ENCODE assay signal across 8 mouse cellular contexts in the genomic region with DNA sequence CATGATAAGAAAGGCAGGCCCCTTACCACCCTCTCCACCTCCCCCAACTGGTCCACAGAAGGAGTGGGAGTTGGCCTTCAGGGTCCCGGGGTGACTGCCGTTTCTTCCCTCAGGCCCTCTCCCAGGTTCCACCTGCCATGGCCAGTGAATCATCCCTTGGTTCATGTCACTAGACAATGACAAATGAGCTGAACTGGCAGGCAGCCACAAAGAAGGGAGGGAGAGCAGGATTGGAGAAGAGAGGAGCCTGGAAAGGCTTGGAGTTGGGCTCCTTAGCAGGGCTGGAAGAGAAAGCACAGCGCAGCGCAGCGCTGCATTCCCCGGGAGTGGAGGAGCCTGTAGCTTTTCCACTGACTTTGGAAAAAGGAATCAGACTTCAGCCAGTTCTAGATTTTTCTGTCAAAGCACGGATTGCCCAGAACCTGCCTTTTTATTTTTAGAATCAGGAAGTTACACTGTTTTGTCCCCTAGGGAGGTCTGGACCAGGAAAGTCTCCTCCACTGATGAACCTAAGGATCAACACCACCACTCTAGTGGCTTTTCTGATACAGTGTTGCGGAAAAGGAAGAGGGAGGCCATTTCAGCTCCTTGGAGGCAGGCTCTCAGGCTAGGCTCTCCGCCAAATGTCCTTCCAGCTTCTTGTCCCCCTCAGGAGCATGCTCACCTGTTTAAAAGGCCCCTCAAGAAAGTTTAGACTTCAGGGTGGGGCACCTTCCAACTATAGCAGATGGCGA. TPM values are rescaled to one million over a fixed set of nuclear protein-coding genes. Genes with fewer than 3 reads are reported as not detected.
DNase-seq lines count a peak whose midpoint lies in the region; ATAC-seq and TF ChIP-seq lines count a peak whose summit lies in the region.

No protein-coding gene starts in this region.

- no peak overlapping the region for H3K4me2 ChIP-seq in hindbrain, postnatal 0 days (ENCODE audit: low read depth, low read length)
- peak overlapping the region; percentile 83 for H3K4me2 ChIP-seq in lung, postnatal 0 days (replicated peaks; ENCODE audit: low read depth, low read length)

- intact Hi-C loops in gastrocnemius, adult 2 months (cut with DNase I): no loop called here

- 0 out of 2 replicates have a peak, but pooled peaks have one; percentile 12 for TF ChIP-seq EP300 in lung, postnatal 0 days (IDR thresholded peaks at IDR 0.05)

- no peaks in the 10 kb centered on the region for H3K27me3 ChIP-seq in hindbrain, postnatal 0 days (ENCODE audit: insufficient read depth, low read length)
- H3K27me3 ChIP-seq in lung, postnatal 0 days (replicated peaks; ENCODE audit: insufficient read depth, low read length): no peaks in the 10 kb centered on the region

- peak; percentile 15 for DNase-seq in cerebellum, adult 11 months
- no peak for DNase-seq in cerebellum, adult 8-10 months
- DNase-seq in 3134 (ENCODE audit: extremely low read depth, insufficient read length, low spot score): peak; percentile 45
- peak; percentile 71 for DNase-seq in gastrocnemius, adult 2 months
- peak; percentile 72 for DNase-seq in hindbrain, postnatal 0 days (ENCODE audit: low spot score)
- peak; percentile 57 for DNase-seq in lung, postnatal 0 days (ENCODE audit: low spot score)
- no peak for DNase-seq in spleen, adult 18-20 months
- DNase-seq in yolk sac, embryonic 10.5 days (ENCODE audit: low spot score): no peak

- no peak for ATAC-seq in hindbrain, postnatal 0 days
- ATAC-seq in lung, postnatal 0 days: no peak

- H3K9me3 ChIP-seq in hindbrain, postnatal 0 days (ENCODE audit: low read length): no peaks in the 10 kb centered on the region
- no peaks in the 10 kb centered on the region for H3K9me3 ChIP-seq in lung, postnatal 0 days (ENCODE audit: low read length)

- no peak overlapping the region for H3K9ac ChIP-seq in hindbrain, postnatal 0 days (replicated peaks; ENCODE audit: low read length)
- no peak overlapping the region for H3K9ac ChIP-seq in lung, postnatal 0 days (replicated peaks; ENCODE audit: low read depth)

- TF ChIP-seq CTCF in gastrocnemius, adult 2 months (IDR thresholded peaks at IDR 0.05): no peak
- no peak for TF ChIP-seq CTCF in hindbrain, postnatal 0 days (IDR thresholded peaks at IDR 0.05; ENCODE audit: low read depth)
- no peak for TF ChIP-seq CTCF in lung, postnatal 0 days (IDR thresholded peaks at IDR 0.05)

- no peaks in the 10 kb centered on the region for H3K36me3 ChIP-seq in hindbrain, postnatal 0 days (ENCODE audit: insufficient read depth, low read length)
- H3K36me3 ChIP-seq in lung, postnatal 0 days (ENCODE audit: insufficient read depth, low read length): no peaks in the 10 kb centered on the region

- peak overlapping the region; percentile 92 for H3K27ac ChIP-seq in gastrocnemius, adult 2 months
- peak overlapping the region; percentile 23; the same call in 1 of the 2 replicates for H3K27ac ChIP-seq in hindbrain, postnatal 0 days
- H3K27ac ChIP-seq in lung, postnatal 0 days (ENCODE audit: low read length): peak overlapping the region; percentile 66

- H3K4me1 ChIP-seq in hindbrain, postnatal 0 days (ENCODE audit: insufficient read depth, low read length): peaks cover 26% of the 10 kb centered on the region; the same call in 1 of the 2 replicates
- H3K4me1 ChIP-seq in lung, postnatal 0 days (ENCODE audit: insufficient read depth, low read depth, low read length): peaks cover 50% of the 10 kb centered on the region; the same call in 1 of the 2 replicates

- H3K4me3 ChIP-seq in gastrocnemius, adult 2 months: peak overlapping the region; percentile 75
- no peak overlapping the region for H3K4me3 ChIP-seq in hindbrain, postnatal 0 days (ENCODE audit: low read length)
- H3K4me3 ChIP-seq in lung, postnatal 0 days (ENCODE audit: low read depth, low read length): no peak overlapping the region

- 41% methylated on average over 10 of the region's 10 CpGs for WGBS in hindbrain, postnatal 0 days
- 32% methylated on average over 10 of the region's 10 CpGs for whole genome bisulfite sequencing in lung, postnatal 0 days

RNA-seq across cellular contexts. Expression of gene Rin3, which starts 4.0 kb away (rescaled TPM):
- 10 to 100 TPM in 1 of 2 experiments, 1 to 10 TPM in 1; 6.4 to 14.3 TPM for total RNA-seq in gastrocnemius, adult 2 months (2021)
- total RNA-seq in hindbrain, postnatal 0 days (2014; rRNA removed): 2.0 and 3.2 TPM in 2 replicates
- 1.7 and 1.8 TPM in 2 replicates for polyA plus RNA-seq in hindbrain, postnatal 0 days (2015; fragmentation: Nextera tagmentation; extraction: Ambion mirVana)
- 17.7 and 19.3 TPM in 2 replicates for polyA plus RNA-seq in lung, postnatal 0 days (2015; fragmentation: Nextera tagmentation; extraction: Ambion mirVana)

Comparison
In these comparisons a context has a peak if more than half of its experiments do, and no peak if none do; other contexts are left out.
1. DNase-seq: peak in cerebellum, adult 11 months (single experiment), 3134 (single experiment), gastrocnemius, adult 2 months (single experiment), hindbrain, postnatal 0 days (single experiment) and lung, postnatal 0 days (single experiment); none in cerebellum, adult 8-10 months (single experiment), spleen, adult 18-20 months (0 of 2) and yolk sac, embryonic 10.5 days (single experiment).
2. H3K27ac ChIP-seq: peak in every context shown above with its lines; median percentile 92 in gastrocnemius, adult 2 months; 66 in lung, postnatal 0 days; 23 in hindbrain, postnatal 0 days.